Mouse (Mus musculus) embryonic fibroblast, embryonic 13.5 days (primary cell): ENCODE measurements at regions not wholly inside any gene's neighbourhood (a gene's known extent, or its start where the extent isn't known, plus 50 kb on each side); places are given as distances from the start of the nearest gene placed in this dataset.
"Not testable (repeated sequence)": the region's sequence is repeated elsewhere in the genome, so short reads cannot be mapped to it uniquely, and the experiment has no call there.

Source experiments
- H3K27ac ChIP-seq: 2 replicates; pipeline ENCODE4 v1.5.1; 2012; ENCODE audit warnings: low read length, control low read depth, inconsistent platforms; ENCODE audit not compliant: insufficient read depth
- H3K4me1 ChIP-seq: 2 replicates; pipeline ENCODE4 v1.6.1; 2011; ENCODE audit warnings: low read length; ENCODE audit not compliant: control insufficient read depth, insufficient read depth
- H3K4me3 ChIP-seq: 2 replicates; pipeline ENCODE4 v1.5.1; 2011; ENCODE audit warnings: mild to moderate bottlenecking, control low read depth, low read length; ENCODE audit not compliant: insufficient read depth
- CTCF ChIP-seq: IDR thresholded peaks from 2 replicates; pipeline ENCODE4 v1.5.1; 2011; ENCODE audit warnings: mild to moderate bottlenecking, control low read depth, low read length, moderate library complexity, borderline replicate concordance; ENCODE audit not compliant: insufficient read depth
- POLR2A ChIP-seq: IDR thresholded peaks from 2 replicates; pipeline ENCODE4 v1.6.1; 2011; ENCODE audit warnings: low read depth, mild to moderate bottlenecking, control low read depth, low read length, moderate library complexity

DNA sequence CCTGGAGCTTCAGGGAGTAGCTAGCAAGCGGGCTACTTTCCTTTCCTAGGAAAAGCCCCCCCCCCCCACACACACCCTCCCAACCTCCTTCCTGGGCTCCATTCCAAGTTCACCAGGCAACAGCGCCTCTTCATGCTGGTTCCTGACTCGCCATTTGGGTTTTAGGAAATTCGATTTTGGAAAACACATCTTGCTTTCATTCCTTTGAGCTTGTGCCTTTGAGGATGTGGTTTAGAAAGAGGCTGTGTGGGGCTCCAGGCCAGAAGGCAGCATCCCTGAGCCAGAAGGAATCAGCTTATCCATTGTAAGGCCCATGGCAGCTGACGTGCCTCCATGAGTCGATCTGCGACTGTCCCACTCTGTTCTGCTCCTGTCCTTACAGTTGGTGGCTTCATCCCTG lies 427.9 kb upstream of the Auts2 start:
- Histone ChIP-seq H3K4me3 (no peak overlapping the region), H3K27ac (no peak overlapping the region), H3K4me1 (no peaks in the 10 kb centered on the region)
- TF ChIP-seq CTCF (no peak), POLR2A (no peak)

DNA sequence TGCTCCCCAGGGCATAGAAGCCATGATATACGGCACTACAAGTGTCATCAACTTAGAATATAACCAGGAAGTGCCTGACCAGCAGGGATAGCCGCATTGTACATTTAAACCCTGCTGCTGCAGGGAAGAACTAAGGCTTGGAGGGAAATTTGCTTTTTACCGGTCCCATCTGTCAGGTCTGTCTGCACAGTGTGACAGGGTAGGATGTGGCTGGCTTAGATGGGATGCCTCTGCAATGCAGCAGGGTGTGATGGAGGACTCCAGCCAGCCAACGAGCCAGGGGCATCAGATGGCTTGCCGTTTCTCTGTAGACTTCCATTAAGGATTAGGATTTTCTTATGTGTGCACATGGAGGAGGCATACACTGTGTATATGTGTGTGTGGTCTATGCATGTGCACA lies 426.2 kb upstream of the Auts2 start:
- H3K27ac ChIP-seq, result no peak overlapping the region
- TF ChIP-seq POLR2A (no peak), CTCF (no peak)
- no peaks in the 10 kb centered on the region for H3K4me1 ChIP-seq
- H3K4me3 ChIP-seq, result no peak overlapping the region

DNA sequence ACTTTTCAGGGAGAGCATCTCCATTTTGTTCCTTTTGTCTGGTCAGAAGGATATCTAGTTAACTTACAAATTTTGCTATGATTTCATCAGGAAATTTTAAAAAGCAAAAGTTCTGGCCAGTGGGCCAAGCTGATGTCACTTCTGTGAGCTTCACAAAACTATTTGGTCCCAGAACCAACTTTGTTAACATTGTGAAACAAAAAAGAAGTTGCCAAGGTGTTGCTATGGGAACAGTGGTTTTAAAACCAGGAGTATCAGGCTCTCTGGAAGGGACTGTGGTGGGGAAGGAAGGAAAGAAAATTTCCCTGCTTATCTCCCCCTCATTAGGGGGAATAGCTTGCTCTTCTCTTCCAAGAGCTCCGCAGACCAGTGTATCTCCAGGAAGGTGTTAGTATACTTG lies 416.8 kb upstream of the Auts2 start:
- Histone ChIP-seq H3K27ac (no peak overlapping the region), H3K4me1 (no peaks in the 10 kb centered on the region), H3K4me3 (no peak overlapping the region)
- no peak for TF ChIP-seq CTCF

DNA sequence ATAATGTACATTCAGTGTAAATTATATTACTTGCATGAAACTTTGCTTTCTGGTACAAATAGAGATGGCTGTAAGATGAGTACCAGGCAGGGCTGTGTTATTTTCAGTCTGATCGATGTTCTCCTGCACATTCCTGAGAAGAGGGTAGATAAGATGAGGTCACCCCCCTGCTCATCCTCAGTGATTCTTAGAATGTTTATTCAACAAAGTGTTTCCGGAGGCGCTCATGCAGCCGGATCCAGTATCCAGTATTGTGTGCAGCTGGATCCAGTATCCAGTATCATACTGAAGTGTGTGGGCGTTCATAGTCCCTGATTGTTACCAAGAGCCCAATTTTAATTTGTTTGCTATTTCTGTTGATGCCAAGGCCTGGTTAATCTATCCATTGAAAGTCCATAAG lies 413.0 kb upstream of the Auts2 start:
- Histone ChIP-seq H3K4me1 (no peaks in the 10 kb centered on the region), H3K27ac (no peak overlapping the region), H3K4me3 (no peak overlapping the region)
- no peak for TF ChIP-seq CTCF
- no peak for TF ChIP-seq POLR2A

DNA sequence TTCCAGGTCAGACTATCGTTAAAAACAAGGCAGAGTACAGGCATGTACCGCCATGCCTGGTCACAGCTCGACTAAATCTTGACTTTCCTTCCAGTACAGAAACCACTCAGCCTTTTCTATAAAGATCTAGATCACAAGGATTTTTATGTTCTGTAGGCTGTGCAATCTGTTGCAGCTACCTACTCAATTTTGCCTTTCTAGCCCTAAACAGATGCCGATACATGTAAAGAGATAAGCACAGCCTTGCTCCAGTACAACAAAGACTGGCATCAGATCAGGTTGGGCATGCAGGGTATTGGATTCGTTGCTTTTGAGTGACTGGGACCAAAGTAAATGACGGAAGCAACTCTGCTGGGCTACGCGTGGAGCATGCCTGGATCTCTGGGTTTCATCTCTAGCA lies 411.9 kb upstream of the Auts2 start:
- H3K27ac ChIP-seq, result no peak overlapping the region
- TF ChIP-seq POLR2A (no peak), CTCF (no peak)
- no peaks in the 10 kb centered on the region for H3K4me1 ChIP-seq
- H3K4me3 ChIP-seq, result no peak overlapping the region

DNA sequence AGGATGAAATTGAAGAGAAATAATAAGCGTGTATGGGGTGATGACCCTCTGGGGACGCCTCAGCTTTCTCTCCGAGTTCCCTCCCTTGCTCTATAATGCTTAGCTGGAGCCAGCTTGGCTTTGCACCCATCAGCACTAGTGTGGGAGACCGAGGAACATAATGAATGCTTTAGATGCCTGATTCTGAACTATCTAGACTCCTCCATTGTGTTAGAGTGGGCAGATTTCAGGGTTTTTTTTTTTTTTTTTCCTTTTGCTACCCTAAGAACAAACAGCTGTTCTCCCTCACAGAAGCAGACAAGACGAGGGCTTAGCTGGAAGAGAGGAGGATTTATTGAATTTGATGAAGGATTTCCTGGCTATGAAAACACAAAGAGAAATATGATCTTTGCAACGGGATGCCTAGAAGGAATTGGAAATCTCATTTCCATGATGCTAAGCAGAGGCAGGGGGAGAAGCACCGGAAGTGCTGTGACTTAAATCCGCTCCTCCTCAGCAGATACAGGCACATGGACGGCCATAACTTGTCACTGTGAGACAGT lies 390.4 kb upstream of the Auts2 start:
- Histone ChIP-seq H3K4me3 (no peak overlapping the region), H3K4me1 (no peaks in the 10 kb centered on the region), H3K27ac (no peak overlapping the region)
- no peak for TF ChIP-seq CTCF
- no peak for TF ChIP-seq POLR2A

DNA sequence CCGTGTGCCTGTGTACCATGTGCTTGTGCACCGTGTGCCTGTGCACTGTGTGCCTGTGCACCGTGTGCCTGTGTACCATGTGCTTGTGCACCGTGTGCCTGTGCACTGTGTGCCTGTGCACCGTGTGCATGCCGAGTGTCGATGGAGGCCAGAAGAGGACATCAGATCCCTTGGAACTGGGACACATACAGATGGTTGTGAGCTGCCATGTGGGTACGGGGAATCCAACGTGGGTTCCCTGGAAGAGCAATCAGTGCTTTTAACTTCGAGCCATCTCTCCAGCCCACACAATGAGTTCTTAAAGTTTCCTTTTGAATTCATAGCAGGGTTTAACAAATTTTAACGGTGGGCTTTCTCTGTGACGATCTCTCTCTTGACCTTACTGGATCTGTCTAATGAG lies 386.8 kb upstream of the Auts2 start:
- H3K27ac ChIP-seq, H3K4me1 ChIP-seq, H3K4me3 ChIP-seq: not testable (repeated sequence)

DNA sequence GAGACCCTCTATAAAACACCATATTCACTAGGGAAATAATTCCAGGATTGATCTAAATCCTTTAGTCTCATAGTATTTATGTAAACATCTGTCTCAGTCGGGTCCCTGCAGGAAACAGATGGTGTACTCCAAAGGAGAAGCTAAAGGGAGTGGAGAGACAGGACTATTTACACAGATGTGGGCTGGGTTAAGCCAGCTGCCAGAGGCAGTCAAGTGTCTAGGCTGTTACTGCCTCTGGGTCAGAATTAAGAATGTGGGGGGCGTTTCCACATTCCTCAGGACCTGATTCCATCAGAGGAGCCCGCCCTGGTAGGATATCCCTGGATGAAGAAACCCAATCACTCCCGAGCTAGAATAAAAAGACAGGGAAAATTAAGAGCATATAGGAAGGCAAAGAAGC lies 380.2 kb upstream of the Auts2 start:
- TF ChIP-seq CTCF, result no peak
- no peak for TF ChIP-seq POLR2A
- no peak overlapping the region for H3K27ac ChIP-seq
- H3K4me3 ChIP-seq, result no peak overlapping the region
- H3K4me1 ChIP-seq, result no peaks in the 10 kb centered on the region

DNA sequence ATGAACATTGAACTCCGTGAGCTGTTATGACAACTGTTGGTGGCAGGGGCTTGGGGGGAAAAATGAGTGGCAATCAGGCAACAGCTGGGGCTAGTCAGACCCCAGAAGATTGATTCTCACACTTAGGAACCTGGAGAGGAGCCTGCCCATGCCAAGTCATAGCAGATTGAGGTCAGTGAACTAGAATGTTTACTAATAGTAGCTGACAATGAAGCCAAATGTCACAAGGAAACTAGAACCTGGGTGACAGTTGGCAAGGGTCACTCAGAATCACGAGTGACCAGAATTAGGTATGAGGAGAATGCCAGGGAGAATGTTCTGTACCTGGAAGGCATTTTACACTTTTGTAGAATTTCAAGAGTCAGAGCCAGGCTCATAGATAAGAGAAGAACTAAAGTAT lies 365.9 kb upstream of the Auts2 start:
- TF ChIP-seq POLR2A (no peak), CTCF (no peak)
- Histone ChIP-seq H3K4me1 (no peaks in the 10 kb centered on the region), H3K4me3 (no peak overlapping the region), H3K27ac (no peak overlapping the region)

DNA sequence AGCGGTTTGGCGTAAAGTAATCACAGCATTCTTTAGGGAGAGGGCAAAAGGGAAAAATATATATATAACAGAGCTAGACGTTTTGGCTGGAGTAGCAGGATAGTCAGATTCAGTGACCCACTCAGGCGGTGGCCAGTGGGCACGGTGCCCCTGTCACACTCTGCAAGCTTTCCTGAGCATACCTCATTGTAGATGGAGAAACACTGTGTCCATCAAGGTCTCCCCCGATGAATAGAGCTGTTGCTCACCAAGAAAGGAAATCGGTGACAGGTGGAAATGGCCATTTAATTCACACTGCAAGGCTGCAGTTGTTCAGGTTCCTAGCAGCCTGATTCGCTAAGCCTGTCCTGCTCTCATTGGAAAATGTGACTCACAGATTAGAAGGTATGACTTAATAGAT lies 365.1 kb upstream of the Auts2 start:
- no peaks in the 10 kb centered on the region for H3K4me1 ChIP-seq
- H3K4me3 ChIP-seq, result no peak overlapping the region
- TF ChIP-seq POLR2A, result no peak
- TF ChIP-seq CTCF, result no peak
- no peak overlapping the region for H3K27ac ChIP-seq

DNA sequence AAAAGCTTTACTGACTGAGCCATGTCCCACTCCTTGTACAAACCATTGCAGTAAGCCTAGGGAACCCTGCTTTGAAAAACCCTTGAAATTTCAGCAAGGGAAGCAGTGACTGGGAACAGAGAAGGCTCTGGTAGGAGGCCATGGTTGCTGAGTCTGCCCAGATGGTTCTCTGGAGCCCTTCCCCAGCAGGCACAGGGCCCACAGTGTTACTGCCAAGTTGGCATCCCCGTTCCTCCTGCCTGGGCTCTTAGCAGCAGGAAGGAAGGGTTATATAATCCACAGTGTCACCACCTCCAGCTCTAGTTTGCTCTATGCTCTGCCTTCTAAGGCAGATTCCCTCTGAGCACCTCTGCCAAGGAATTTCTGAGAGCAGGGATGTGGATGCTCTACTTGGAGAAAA lies 349.4 kb upstream of the Auts2 start:
- H3K4me3 ChIP-seq, result no peak overlapping the region

More for the DNA sequence above, 349.4 kb upstream of the Auts2 start:
- H3K27ac ChIP-seq, result no peak overlapping the region
- TF ChIP-seq POLR2A, result no peak
- H3K4me1 ChIP-seq, result no peaks in the 10 kb centered on the region
